Mouse (Mus musculus) brain, embryonic 14.5 days (tissue): ENCODE measurements around the gene Lrrc8a.

ENCODE experiments used
- CTCF ChIP-seq: fragments of 200-500 bp; IDR thresholded peaks from 2 replicates; pipeline ENCODE4 v1.5.1; 2012; ENCODE audit warnings: inconsistent platforms, mild to moderate bottlenecking, moderate library complexity, borderline replicate concordance; ENCODE audit not compliant: insufficient read depth, insufficient read length; ENCODE audit errors: extremely low read depth
- POLR2A ChIP-seq: fragments of 200-500 bp; IDR thresholded peaks from 2 replicates; pipeline ENCODE4 v1.6.1; 2012; ENCODE audit warnings: mild to moderate bottlenecking, inconsistent platforms, borderline replicate concordance; ENCODE audit not compliant: poor library complexity, insufficient read depth, insufficient read length, severe bottlenecking; ENCODE audit errors: extremely low read depth

- no peak for TF ChIP-seq POLR2A
- TF ChIP-seq CTCF, result no peak
Observed at GRCm38 (mm10) chr2:30216293-30216692, 21.2 kb upstream of the Lrrc8a start.
